Mouse (Mus musculus): ENCODE data around the gene Myh3. TPM values are rescaled to one million over a fixed set of nuclear protein-coding genes. Genes with fewer than 3 reads are reported as not detected.

The Myh3 gene
- total RNA-seq (2023) = not detected

DNA sequence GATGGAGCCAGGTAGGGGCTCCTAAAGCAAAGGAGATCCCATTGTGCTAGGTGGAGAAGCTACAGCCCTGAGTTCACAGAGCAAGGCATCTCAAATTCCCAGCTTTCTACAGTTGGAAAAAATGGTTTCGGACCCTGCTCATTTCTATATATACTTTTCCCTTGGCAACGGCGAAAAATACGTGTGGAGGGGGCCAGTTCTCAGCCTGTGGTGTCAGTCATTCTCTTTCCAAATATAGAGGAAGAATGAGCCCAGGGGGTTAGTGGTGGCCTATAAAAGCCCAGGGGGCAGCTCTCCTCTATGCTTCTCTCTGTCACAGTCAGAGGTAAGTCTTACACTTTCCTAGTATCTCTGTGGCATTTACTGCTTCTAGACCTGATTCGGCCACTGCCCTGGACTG, at the start of gene Myh3:
Myh3 (plus strand) TSS at position 301 of the 400 bp plus-strand sequence.

DNA sequence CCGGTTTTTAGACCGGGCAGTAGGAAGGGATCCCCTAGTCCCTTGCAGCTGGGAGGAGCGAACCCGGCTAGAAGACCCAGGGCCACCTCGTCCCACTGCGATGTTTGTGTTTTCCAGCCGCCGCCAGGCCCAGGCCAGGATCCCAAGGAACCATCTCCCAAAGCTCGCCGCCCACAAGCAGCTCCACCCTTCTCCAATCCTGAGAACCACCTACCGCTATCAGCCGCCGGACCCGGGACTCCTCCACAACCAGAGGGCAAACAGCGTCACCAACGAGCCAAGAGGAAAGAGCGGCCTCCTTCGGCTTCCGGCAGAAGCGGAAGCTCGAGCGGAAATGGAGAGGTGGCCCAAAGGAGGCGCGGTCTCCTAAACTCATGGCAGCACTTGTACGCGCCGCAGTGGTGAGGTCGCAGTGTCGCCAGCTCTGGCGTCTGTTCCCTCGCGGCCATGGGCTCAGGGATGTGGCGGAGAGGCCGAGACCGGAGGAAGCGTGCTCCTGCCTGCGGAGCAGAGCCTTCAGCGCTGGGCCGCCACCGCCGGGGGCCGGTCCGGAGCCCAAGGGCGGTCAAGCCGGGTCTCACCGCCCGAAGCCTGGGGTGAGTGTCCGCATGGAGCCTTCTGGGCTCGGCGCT, 25.7 kb upstream of the Myh3 start, which contains the start of the genes Adprm and Sco1:
Adprm (minus strand) TSS at position 274 of the 632 bp plus-strand sequence.
Sco1 (plus strand) TSS at position 350 of the 632 bp plus-strand sequence.

Other genes with a start within 250 kb of the Myh3 start
- not detected for gene Pirt, start 166.3 kb upstream of the Myh3 start, total RNA-seq (2023)
- not detected for gene Tmem238l, start 121.7 kb upstream of the Myh3 start, total RNA-seq (2023)
- 0.50 TPM for gene Tmem220, start 53.1 kb upstream of the Myh3 start, total RNA-seq (2023)
- 44.1 TPM for gene Adprm, start 25.7 kb upstream of the Myh3 start, total RNA-seq (2023)
- 11.0 TPM for gene Sco1, start 25.6 kb upstream of the Myh3 start, total RNA-seq (2023)
- gene Myh2, start 92.7 kb downstream of the Myh3 start, total RNA-seq (2023) = not detected
- gene Myh1, start 121.8 kb downstream of the Myh3 start, total RNA-seq (2023) = not detected
- gene Myh4, start 159.7 kb downstream of the Myh3 start, total RNA-seq (2023) = not detected
- gene Myh8, start 198.8 kb downstream of the Myh3 start, total RNA-seq (2023) = not detected
- gene Myh13, start 243.4 kb downstream of the Myh3 start, total RNA-seq (2023) = not detected

Measured in CD4-positive naive resting alpha-beta T cell, adult 76 days (primary cell).